ENCODE assay signal across 28 mouse cellular contexts in genomic region chr13:8451581-8451980, GRCm38 (mm10).
DNase-seq lines count a peak whose midpoint lies in the region; ATAC-seq lines count a peak whose summit lies in the region.
"Had no signal": no experiment of that assay in that cellular context is flagged by ENCODE, and none has a peak within 500 bp of the region (broad histone marks: within the 10 kb centered on the region; RNA-seq: fewer than 3 reads in every experiment).

No protein-coding gene starts in this region.

- H3K36me3 ChIP-seq in limb, embryonic 10.5 days, result no peaks in the 10 kb centered on the region
- H3K36me3 ChIP-seq: G1E; heart, embryonic 10.5 days; heart, embryonic 15.5 days; hindbrain, embryonic 12.5 days; limb, embryonic 15.5 days had no signal

- WGBS in limb, embryonic 10.5 days, result 64% methylated on average over 4 of the region's 4 CpGs

- DNase-seq in adrenal gland, adult 8-10 months, result peak; percentile 3
- DNase-seq in adrenal gland, postnatal 25 days, result no peak
- DNase-seq in ovary, adult 18-20 months (ENCODE audit: low spot score), result peak; percentile 1
- DNase-seq in ovary, postnatal 14 days (ENCODE audit: low spot score), result no peak
- peak; percentile 36 for DNase-seq in limb, embryonic 10.5 days (ENCODE audit: low spot score)
- DNase-seq in right cerebral cortex, postnatal 10 days (ENCODE audit: low spot score in 2 of 2), result no peak
- DNase-seq: cerebellum, adult 11-12 months; gastrocnemius, postnatal 25 days; heart, adult 11 months; kidney, adult 9 months; kidney, postnatal 36 days; lung, adult 2 months; lung, postnatal 10 days; midbrain, embryonic 14.5 days; thymus, postnatal 4 days had no signal

- H3K4me3 ChIP-seq in limb, embryonic 10.5 days, result no peak overlapping the region
- H3K4me3 ChIP-seq: erythroblast, embryonic 14.5 days; forebrain, embryonic 13.5 days; heart, embryonic 10.5 days; heart, embryonic 15.5 days; hindbrain, embryonic 12.5 days; layer of hippocampus, adult 2 months; left cerebral cortex, adult 2 months; limb, embryonic 15.5 days had no signal

- no peaks in the 10 kb centered on the region for H3K9me3 ChIP-seq in limb, embryonic 10.5 days (replicated peaks)
- H3K9me3 ChIP-seq: forebrain, embryonic 13.5 days; G1E; heart, embryonic 10.5 days; heart, embryonic 15.5 days; hindbrain, embryonic 12.5 days; limb, embryonic 15.5 days had no signal

- no peak overlapping the region for H3K27ac ChIP-seq in limb, embryonic 10.5 days
- H3K27ac ChIP-seq: forebrain, embryonic 13.5 days; heart, embryonic 10.5 days; heart, embryonic 15.5 days; hindbrain, embryonic 12.5 days; layer of hippocampus, adult 2 months; left cerebral cortex, adult 2 months; limb, embryonic 15.5 days; liver, embryonic 14.5 days; macrophage had no signal

- H3K27me3 ChIP-seq in limb, embryonic 10.5 days (ENCODE audit: low read depth, poor library complexity, severe bottlenecking), result no peaks in the 10 kb centered on the region
- H3K27me3 ChIP-seq: forebrain, embryonic 13.5 days; heart, embryonic 15.5 days; hindbrain, embryonic 12.5 days; limb, embryonic 15.5 days had no signal

- ATAC-seq in erythroid progenitor cell, adult 5-6 weeks (replicated peaks; ENCODE audit: low FRiP score, poor library complexity, severe bottlenecking), result no peak
- ATAC-seq: forebrain, embryonic 13.5 days; intestine, embryonic 16.5 days had no signal

- H3K4me1 ChIP-seq in limb, embryonic 10.5 days, result peaks cover 14% of the 10 kb centered on the region
- H3K4me1 ChIP-seq: forebrain, embryonic 13.5 days; heart, embryonic 10.5 days; heart, embryonic 15.5 days; hindbrain, embryonic 12.5 days; limb, embryonic 15.5 days had no signal

Comparison
In these comparisons a context has a peak if more than half of its experiments do, and no peak if none do; other contexts are left out.
1. DNase-seq: peak in adrenal gland, adult 8-10 months (single experiment), ovary, adult 18-20 months (single experiment) and limb, embryonic 10.5 days (single experiment); none in adrenal gland, postnatal 25 days (single experiment), ovary, postnatal 14 days (single experiment) and right cerebral cortex, postnatal 10 days (0 of 2).